Mouse (Mus musculus) midbrain, embryonic 13.5 days (tissue): ENCODE data around the gene Garnl3. TPM values are rescaled to one million over a fixed set of nuclear protein-coding genes. Genes with fewer than 3 reads are reported as not detected.
A peak's percentile ranks its signal among the peaks of the same experiment; 100 is the strongest.

Experiments
- ATAC-seq: fragments of 200-750 bp; cut with Nextera tagmentation; 2 replicates; pipeline ENCODE4 v1.8.0; 2017; ENCODE audit warnings: mild to moderate bottlenecking, moderate TSS enrichment, moderate library complexity
- H3K27ac ChIP-seq: fragments of 300-500 bp; sonication (generic); 2 replicates; pipeline ENCODE4 v1.5.1; 2015; ENCODE audit warnings: inconsistent platforms, mild to moderate bottlenecking, moderate library complexity
- H3K27me3 ChIP-seq: fragments of 300-500 bp; sonication (generic); 2 replicates; pipeline ENCODE4 v1.6.1; 2015; ENCODE audit warnings: mild to moderate bottlenecking, inconsistent platforms
- H3K36me3 ChIP-seq: fragments of 300-500 bp; sonication (generic); 2 replicates; pipeline ENCODE4 v1.6.1; 2015; ENCODE audit warnings: mild to moderate bottlenecking, inconsistent platforms
- H3K4me1 ChIP-seq: fragments of 300-500 bp; sonication (generic); replicated peaks from 2 replicates; pipeline ENCODE4 v1.6.1; 2015; ENCODE audit warnings: inconsistent platforms
- H3K4me2 ChIP-seq: fragments of 300-500 bp; sonication (generic); replicated peaks from 2 replicates; pipeline ENCODE4 v1.6.1; 2015; ENCODE audit warnings: moderate library complexity, mild to moderate bottlenecking, inconsistent platforms
- H3K4me3 ChIP-seq: fragments of 300-500 bp; sonication (generic); replicated peaks from 2 replicates; pipeline ENCODE4 v1.5.1; 2015; ENCODE audit warnings: mild to moderate bottlenecking, inconsistent platforms
- H3K9ac ChIP-seq: fragments of 300-500 bp; sonication (generic); replicated peaks from 2 replicates; pipeline ENCODE4 v1.6.1; 2015; ENCODE audit warnings: mild to moderate bottlenecking, inconsistent platforms
- H3K9me3 ChIP-seq: fragments of 300-500 bp; sonication (generic); 2 replicates; pipeline ENCODE4 v1.6.1; 2016; ENCODE audit warnings: mild to moderate bottlenecking, inconsistent platforms
- WGBS: fragments of 180-500 bp; shearing (Covaris S2); methylation state at CpG from one replicate; pipeline ENCODE4 v1.1.7; 2015; 5-methylcytosine and 5-hydroxymethylcytosine counted together
- polyA plus RNA-seq: library from polyadenylated mRNA; unstranded; fragments of >200 nt; fragmentation: Nextera tagmentation; extraction: Ambion mirVana; gene quantifications from 2 replicates; pipeline ENCODE4 v1.2.1, GENCODE M21; 2015

The Garnl3 gene
- polyA plus RNA-seq, 1 experiment from 2014 or later: 24.2 TPM

DNA sequence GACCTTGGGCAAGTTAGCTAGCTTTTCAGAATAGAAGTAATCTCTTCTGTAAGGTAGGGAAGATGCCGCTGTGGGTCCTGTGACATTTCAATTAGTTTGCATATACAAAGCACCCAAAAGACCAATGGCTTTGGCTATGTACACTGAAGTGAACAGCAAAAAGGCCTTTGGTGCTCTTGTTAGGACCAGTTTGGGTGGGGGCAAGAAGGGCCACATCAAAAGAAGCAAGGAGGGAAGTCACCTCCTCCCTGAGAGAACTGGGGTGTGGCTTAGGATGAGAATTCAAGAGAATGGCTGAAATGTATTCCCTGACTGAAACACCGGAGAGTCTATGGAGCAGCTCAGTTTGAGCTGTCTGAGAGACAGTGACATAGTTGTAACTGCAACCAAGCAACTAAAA lies 56.5 kb downstream of the Garnl3 start:
- Histone ChIP-seq H3K4me3 (no peak overlapping the region), H3K4me2 (no peak overlapping the region), H3K27me3 (peaks cover 4% of the 10 kb centered on the region; the same call in 1 of the 2 replicates), H3K27ac (no peak overlapping the region), H3K4me1 (peaks cover 18% of the 10 kb centered on the region), H3K36me3 (no peaks in the 10 kb centered on the region), H3K9ac (no peak overlapping the region), H3K9me3 (no peaks in the 10 kb centered on the region)
- 33% methylated on average over 2 of the region's 2 CpGs for WGBS
- no peak for ATAC-seq

DNA sequence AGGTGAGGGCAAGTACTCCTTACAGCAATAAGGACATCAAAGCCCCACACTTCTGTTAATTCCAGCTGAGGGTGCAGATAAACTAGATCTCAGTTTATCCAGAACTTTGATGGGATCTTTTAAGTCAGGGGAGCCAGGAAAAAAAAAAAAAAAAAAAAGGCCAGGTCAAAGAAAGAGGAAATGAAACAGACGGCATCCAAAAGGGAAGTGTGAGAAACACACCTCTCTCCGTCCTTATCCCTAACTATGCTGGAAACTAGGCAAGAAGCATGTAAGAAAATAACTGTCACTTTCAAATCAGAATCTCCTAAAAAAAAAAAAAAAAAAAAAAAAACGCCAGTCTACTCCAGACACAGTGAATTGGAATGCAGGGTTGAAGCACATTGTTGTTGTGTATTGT lies 57.3 kb downstream of the Garnl3 start:
- H3K4me1 ChIP-seq: peaks cover 17% of the 10 kb centered on the region
- H3K27me3 ChIP-seq: peaks cover 4% of the 10 kb centered on the region; the same call in 1 of the 2 replicates
- no peak overlapping the region for H3K4me3 ChIP-seq
- WGBS: 75% methylated on average over 3 of the region's 3 CpGs
- no peak overlapping the region for H3K9ac ChIP-seq
- no peak overlapping the region for H3K27ac ChIP-seq
- no peak overlapping the region for H3K4me2 ChIP-seq
- H3K9me3 ChIP-seq: no peaks in the 10 kb centered on the region
- no peaks in the 10 kb centered on the region for H3K36me3 ChIP-seq
- no peak for ATAC-seq

DNA sequence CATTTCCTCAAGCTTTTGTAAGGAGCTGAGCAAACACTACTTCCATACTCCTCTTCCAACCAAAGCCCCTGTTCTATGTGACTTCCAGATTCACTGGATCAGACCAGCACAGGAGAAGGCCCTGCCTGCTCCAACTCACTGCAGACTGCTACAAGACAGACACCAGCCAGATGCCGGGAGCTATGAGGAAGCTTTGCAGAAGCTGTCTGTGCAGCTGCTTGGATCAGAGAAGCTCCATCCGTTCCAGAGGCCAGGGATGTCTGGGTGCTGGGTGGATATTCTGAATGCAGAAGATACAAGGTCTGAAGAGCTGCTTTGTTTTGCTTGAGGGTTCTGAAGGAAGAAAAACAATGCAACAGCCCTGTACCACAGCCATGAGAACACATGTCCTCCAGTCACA lies 59.1 kb downstream of the Garnl3 start:
- Histone ChIP-seq H3K4me2 (no peak overlapping the region), H3K4me3 (no peak overlapping the region), H3K27me3 (peaks cover 4% of the 10 kb centered on the region; the same call in 1 of the 2 replicates), H3K9ac (no peak overlapping the region), H3K36me3 (no peaks in the 10 kb centered on the region), H3K9me3 (no peaks in the 10 kb centered on the region), H3K4me1 (peaks cover 17% of the 10 kb centered on the region), H3K27ac (no peak overlapping the region)
- no peak for ATAC-seq
- 59% methylated on average over 2 of the region's 2 CpGs for WGBS

DNA sequence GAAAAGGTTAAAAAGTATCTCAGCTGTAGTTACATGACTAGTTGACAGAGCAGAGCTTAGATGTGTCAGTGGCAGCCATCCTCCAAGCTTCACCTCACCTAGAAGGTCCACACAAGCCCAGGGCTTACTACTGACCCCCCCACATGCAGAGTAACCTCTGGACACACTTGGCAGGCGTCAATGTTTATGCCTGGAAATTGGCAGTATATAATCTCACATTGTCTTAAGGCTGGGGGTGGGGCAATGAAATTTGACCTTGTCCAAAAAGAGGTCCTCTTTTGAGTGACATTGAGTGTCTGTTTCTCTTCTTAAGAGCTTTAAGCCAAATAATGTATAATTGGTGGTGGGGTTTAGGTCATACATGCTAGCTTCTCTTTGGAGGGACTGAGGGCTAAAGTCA lies 65.8 kb downstream of the Garnl3 start:
- Histone ChIP-seq H3K4me2 (no peak overlapping the region), H3K4me1 (peaks cover 5% of the 10 kb centered on the region; the same call in 1 of the 2 replicates), H3K9ac (no peak overlapping the region), H3K4me3 (no peak overlapping the region), H3K36me3 (no peaks in the 10 kb centered on the region), H3K27me3 (no peaks in the 10 kb centered on the region), H3K27ac (no peak overlapping the region), H3K9me3 (no peaks in the 10 kb centered on the region)
- WGBS: 74% methylated on average over 1 of the region's 1 CpGs
- ATAC-seq: no peak

DNA sequence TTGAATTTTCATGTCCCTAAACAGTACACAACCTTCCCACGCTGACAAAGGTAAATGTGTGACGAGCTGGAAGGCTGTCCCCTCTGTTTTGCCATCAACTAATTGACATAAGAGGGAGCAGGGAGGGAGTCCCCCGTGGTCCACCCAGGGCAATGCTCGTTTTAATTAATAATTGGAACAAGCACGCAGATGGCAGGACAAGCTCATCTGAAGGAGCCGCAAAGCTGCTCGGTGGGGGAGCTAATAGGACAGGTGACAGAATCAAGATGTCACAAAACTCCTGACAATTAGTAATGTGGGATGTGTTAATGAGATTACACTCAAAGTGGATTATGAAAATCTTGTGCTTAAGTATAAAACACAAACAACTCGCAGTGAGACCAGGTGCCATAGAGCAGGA lies 68.7 kb downstream of the Garnl3 start:
- Histone ChIP-seq H3K4me2 (no peak overlapping the region), H3K36me3 (no peaks in the 10 kb centered on the region), H3K9ac (no peak overlapping the region), H3K27ac (no peak overlapping the region), H3K9me3 (no peaks in the 10 kb centered on the region), H3K4me1 (peaks cover 5% of the 10 kb centered on the region; the same call in 1 of the 2 replicates), H3K27me3 (no peaks in the 10 kb centered on the region), H3K4me3 (no peak overlapping the region)
- peak; percentile 62; the same call in 1 of the 2 replicates for ATAC-seq
- 36% methylated on average over 8 of the region's 8 CpGs for WGBS

DNA sequence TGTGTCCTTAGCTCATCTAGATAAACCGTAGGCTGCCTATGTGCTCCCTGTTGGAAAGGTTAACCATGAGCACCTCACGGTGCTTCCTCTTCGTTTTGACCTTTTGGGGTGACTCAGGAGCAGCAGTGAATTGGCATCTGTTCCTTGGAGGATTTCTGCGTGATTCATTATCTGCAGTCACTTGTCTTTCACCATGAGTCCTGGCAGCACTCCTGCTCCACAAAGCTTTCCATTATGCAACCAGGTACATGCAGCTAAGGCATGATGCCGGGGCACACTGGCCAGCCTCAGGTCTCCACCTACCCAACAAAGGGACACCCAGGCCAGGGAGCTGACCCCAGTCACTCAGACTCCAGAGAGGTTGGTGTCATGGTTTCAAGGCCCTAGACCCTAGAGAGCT lies 72.5 kb downstream of the Garnl3 start:
- H3K9me3 ChIP-seq: no peaks in the 10 kb centered on the region
- H3K27me3 ChIP-seq: no peaks in the 10 kb centered on the region
- ATAC-seq: no peak
- peaks cover 5% of the 10 kb centered on the region; the same call in 1 of the 2 replicates for H3K4me1 ChIP-seq
- no peak overlapping the region for H3K27ac ChIP-seq
- no peak overlapping the region for H3K4me3 ChIP-seq
- H3K4me2 ChIP-seq: no peak overlapping the region
- WGBS: 89% methylated on average over 5 of the region's 5 CpGs
- H3K36me3 ChIP-seq: no peaks in the 10 kb centered on the region
- no peak overlapping the region for H3K9ac ChIP-seq

DNA sequence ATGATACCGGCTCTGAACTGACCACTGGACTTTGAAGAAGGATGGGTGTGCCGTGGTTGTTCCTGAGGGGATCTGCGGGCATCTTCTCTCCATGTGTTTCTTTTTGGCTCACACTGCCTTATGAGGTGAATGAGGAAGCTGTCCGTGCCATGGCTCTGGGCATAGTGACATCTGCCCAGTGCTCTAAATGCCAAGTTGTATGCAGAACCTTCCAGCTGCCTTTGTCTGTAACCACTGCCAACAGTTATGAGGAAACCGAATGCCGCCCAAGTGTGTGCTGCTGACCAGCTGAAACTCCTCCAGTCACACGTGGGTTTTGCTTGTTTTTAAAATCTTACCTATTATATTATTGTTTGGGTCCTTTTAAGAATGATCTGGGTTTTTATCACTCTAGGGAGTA lies 73.9 kb downstream of the Garnl3 start:
- H3K4me3 ChIP-seq: no peak overlapping the region
- no peak overlapping the region for H3K9ac ChIP-seq
- H3K9me3 ChIP-seq: no peaks in the 10 kb centered on the region
- no peaks in the 10 kb centered on the region for H3K27me3 ChIP-seq
- no peak overlapping the region for H3K27ac ChIP-seq
- 91% methylated on average over 7 of the region's 7 CpGs for WGBS
- H3K36me3 ChIP-seq: no peaks in the 10 kb centered on the region
- H3K4me2 ChIP-seq: no peak overlapping the region
- H3K4me1 ChIP-seq: peaks cover 2% of the 10 kb centered on the region; the same call in 1 of the 2 replicates
- ATAC-seq: no peak

DNA sequence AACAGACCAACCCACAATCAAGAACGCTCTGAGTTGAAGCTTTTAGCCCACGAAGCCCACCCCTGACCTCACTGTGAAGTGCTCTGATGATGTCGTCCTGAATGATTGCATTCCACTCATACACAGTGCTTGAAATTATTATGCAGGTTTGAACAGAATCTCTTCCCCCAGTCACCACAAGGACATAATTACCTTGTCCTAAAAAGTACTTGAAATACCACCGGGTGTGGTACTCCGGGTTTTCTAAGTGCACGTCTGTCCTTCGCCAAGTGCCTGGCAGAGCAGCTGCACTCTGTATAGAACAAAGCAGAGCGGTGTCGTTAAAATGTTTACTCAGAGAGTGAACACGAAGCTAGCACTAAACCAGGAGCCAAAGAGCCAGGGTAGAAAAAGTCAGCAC lies 77.5 kb downstream of the Garnl3 start:
- H3K4me2 ChIP-seq: no peak overlapping the region
- no peaks in the 10 kb centered on the region for H3K9me3 ChIP-seq
- no peaks in the 10 kb centered on the region for H3K36me3 ChIP-seq
- no peak overlapping the region for H3K4me3 ChIP-seq
- no peak for ATAC-seq
- no peaks in the 10 kb centered on the region for H3K27me3 ChIP-seq
- no peaks in the 10 kb centered on the region for H3K4me1 ChIP-seq
- WGBS: 65% methylated on average over 10 of the region's 10 CpGs
- no peak overlapping the region for H3K9ac ChIP-seq
- H3K27ac ChIP-seq: no peak overlapping the region

DNA sequence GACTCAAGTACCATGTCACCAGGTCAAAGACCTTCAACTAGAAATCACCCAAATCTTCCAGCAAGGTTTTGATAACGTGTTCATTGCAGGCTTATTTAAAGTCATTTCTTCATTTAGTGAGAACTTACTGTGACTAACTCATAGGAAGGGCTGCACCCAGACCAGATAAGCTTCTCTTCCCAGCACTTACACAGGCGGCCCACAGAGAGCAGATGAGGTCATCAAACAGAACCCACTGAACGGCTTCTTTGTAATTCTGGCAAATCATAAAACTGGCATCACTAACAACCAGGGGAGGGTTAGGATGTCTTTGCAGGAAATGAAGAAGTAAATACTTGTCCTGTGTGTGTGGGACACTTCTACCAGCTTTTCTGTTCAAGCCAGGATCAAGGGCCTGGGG lies 84.1 kb downstream of the Garnl3 start:
- H3K4me3 ChIP-seq: no peak overlapping the region
- no peaks in the 10 kb centered on the region for H3K27me3 ChIP-seq
- no peak overlapping the region for H3K9ac ChIP-seq
- H3K4me1 ChIP-seq: no peaks in the 10 kb centered on the region
- no peak overlapping the region for H3K27ac ChIP-seq
- no peak for ATAC-seq
- no peaks in the 10 kb centered on the region for H3K9me3 ChIP-seq
- WGBS: 71% methylated on average over 3 of the region's 3 CpGs
- H3K4me2 ChIP-seq: no peak overlapping the region
- H3K36me3 ChIP-seq: no peaks in the 10 kb centered on the region

DNA sequence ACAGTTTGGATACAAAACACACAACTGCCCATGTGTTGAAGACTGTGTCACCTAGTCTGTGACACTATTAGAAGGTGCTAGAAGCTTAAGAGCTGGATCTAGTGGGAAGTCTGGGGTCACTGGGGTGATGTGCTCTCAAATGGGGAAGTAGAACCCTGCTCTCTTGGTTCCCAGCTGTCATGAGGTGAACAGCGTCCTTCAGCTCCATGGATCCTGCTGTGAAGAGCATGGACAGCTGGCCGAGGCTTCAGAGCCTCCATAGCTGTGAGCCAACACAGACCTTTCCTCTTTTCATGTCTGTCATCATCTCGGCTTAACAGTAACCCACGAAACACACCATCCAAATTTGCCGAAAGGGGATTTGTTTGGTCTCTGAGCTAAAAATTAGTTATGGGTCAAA lies 84.5 kb downstream of the Garnl3 start:
- no peak for ATAC-seq

DNA sequence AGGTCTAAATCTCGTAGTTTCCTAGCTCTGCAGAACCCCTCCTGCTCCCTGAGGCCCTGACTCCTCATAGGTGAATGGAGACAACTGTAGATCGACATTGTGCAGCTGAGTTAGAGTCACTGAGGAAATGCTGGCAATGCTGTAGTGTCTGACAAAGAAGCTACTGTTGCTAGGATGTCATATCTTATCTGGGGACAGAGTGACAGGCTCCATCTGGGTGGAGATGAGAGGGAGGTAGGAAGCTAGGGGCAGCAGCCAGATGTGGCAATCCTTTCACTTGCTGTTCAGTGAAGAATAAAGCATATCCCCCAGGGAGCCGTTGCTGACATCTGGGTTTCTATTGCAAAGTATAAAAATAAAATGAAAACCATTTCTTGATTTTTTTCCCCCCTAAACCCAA lies 85.6 kb downstream of the Garnl3 start:
- no peak for ATAC-seq
- Histone ChIP-seq H3K9ac (no peak overlapping the region), H3K4me1 (no peaks in the 10 kb centered on the region), H3K27me3 (no peaks in the 10 kb centered on the region), H3K27ac (no peak overlapping the region), H3K9me3 (no peaks in the 10 kb centered on the region), H3K36me3 (no peaks in the 10 kb centered on the region), H3K4me3 (no peak overlapping the region), H3K4me2 (no peak overlapping the region)
- 82% methylated on average over 3 of the region's 3 CpGs for WGBS

More for the DNA sequence above, 84.5 kb downstream of the Garnl3 start:
- Histone ChIP-seq H3K27me3 (no peaks in the 10 kb centered on the region), H3K36me3 (no peaks in the 10 kb centered on the region), H3K9ac (no peak overlapping the region), H3K27ac (no peak overlapping the region), H3K4me2 (no peak overlapping the region), H3K4me3 (no peak overlapping the region), H3K4me1 (no peaks in the 10 kb centered on the region), H3K9me3 (no peaks in the 10 kb centered on the region)
- 72% methylated on average over 5 of the region's 5 CpGs for WGBS

DNA sequence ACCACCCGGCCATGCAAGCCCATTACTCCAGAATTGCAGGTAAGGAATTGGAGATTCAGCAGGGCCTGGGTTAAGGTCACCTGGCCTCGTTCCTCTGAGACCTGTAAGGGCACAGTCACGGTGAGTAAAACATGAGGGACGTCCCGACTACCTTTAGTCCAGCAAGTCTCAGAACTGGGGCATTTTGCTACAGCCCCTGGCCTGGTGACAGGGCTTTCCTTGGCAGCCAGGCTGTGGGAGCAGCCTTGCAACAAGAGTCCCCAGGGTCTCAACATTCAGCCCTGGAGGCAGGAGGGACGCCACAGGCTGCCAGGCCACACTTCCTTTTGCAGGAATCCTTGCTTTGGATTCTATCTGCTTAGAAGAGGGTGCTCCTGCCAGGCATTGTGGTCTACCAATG lies 88.7 kb downstream of the Garnl3 start:
- H3K4me2 ChIP-seq: no peak overlapping the region
- ATAC-seq: no peak
- no peaks in the 10 kb centered on the region for H3K4me1 ChIP-seq
- H3K36me3 ChIP-seq: no peaks in the 10 kb centered on the region
- WGBS: 76% methylated on average over 6 of the region's 6 CpGs
- H3K4me3 ChIP-seq: no peak overlapping the region
- no peaks in the 10 kb centered on the region for H3K27me3 ChIP-seq
- H3K27ac ChIP-seq: no peak overlapping the region
- H3K9ac ChIP-seq: no peak overlapping the region
- H3K9me3 ChIP-seq: no peaks in the 10 kb centered on the region

DNA sequence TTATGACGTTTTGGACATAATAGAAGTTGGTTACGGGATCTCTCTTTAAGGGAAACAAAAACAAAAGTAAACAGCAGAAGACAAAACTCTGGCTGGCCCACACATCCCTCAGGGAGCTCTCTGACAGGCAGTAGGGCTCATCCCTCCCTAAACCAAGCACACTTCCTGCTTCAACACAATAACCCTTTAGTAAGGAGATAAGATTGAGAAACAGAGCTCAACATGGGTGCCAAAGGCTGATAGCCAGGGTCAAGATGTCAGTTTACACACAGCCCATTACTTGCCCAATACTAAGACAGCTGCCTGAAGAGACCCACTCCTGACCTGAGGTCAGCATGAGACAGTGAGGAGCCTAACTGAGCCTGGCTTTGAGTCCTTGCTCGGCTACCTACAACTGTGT lies 89.9 kb downstream of the Garnl3 start:
- Histone ChIP-seq H3K4me1 (no peaks in the 10 kb centered on the region), H3K27me3 (no peaks in the 10 kb centered on the region), H3K4me3 (no peak overlapping the region), H3K36me3 (no peaks in the 10 kb centered on the region), H3K4me2 (no peak overlapping the region), H3K9ac (no peak overlapping the region), H3K27ac (no peak overlapping the region), H3K9me3 (no peaks in the 10 kb centered on the region)
- ATAC-seq: no peak
- 84% methylated on average over 3 of the region's 3 CpGs for WGBS
